Mouse (Mus musculus): Measurements from ENCODE around the gene Lag3. TPM values are rescaled to one million over a fixed set of nuclear protein-coding genes. Genes with fewer than 3 reads are reported as not detected.

Gene Lag3
- polyA plus RNA-seq, 1 experiment from 2014 or later: 0.93 TPM

GRCm38 (mm10) chr6:124933127-124933526, 21.6 kb upstream of the Lag3 start:
- Histone ChIP-seq H3K4me2 (replicated peaks; ENCODE audit: low read depth) (no peak overlapping the region), H3K27me3 (ENCODE audit: control insufficient read depth, insufficient read depth, low read length) (no peaks in the 10 kb centered on the region), H3K36me3 (ENCODE audit: control insufficient read depth, insufficient read depth, low read length) (peaks cover 17% of the 10 kb centered on the region), H3K4me3 (ENCODE audit: low read depth, low read length) (no peak overlapping the region), H3K4me1 (replicated peaks; ENCODE audit: control insufficient read depth, insufficient read depth) (peaks cover 5% of the 10 kb centered on the region; the same call in 1 of the 2 replicates), H3K9ac (ENCODE audit: low read length) (no peak overlapping the region), H3K9me3 (ENCODE audit: control insufficient read depth, low read length) (no peaks in the 10 kb centered on the region), H3K27ac (replicated peaks) (no peak overlapping the region)
- 77% methylated on average over 3 of the region's 3 CpGs for WGBS
- DNase-seq (ENCODE audit: low spot score) (no peak), ATAC-seq (ENCODE audit: low FRiP score, low TSS enrichment) (no peak)
- TF ChIP-seq CTCF (IDR thresholded peaks at IDR 0.05; ENCODE audit: low read depth): peak; percentile 21; the same call in 1 of the 2 replicates
- no peak for TF ChIP-seq EP300 (optimal IDR thresholded peaks at IDR 0.05)

GRCm38 (mm10) chr6:124932314-124932695, 20.8 kb upstream of the Lag3 start:
- Histone ChIP-seq H3K36me3 (ENCODE audit: control insufficient read depth, insufficient read depth, low read length) (peaks cover 17% of the 10 kb centered on the region), H3K27me3 (ENCODE audit: control insufficient read depth, insufficient read depth, low read length) (no peaks in the 10 kb centered on the region), H3K4me2 (replicated peaks; ENCODE audit: low read depth) (peak overlapping the region; percentile 65), H3K9me3 (ENCODE audit: control insufficient read depth, low read length) (no peaks in the 10 kb centered on the region), H3K27ac (replicated peaks) (peak overlapping the region; percentile 98), H3K9ac (ENCODE audit: low read length) (peak overlapping the region; percentile 93), H3K4me3 (ENCODE audit: low read depth, low read length) (peak overlapping the region; percentile 91), H3K4me1 (replicated peaks; ENCODE audit: control insufficient read depth, insufficient read depth) (peaks cover 5% of the 10 kb centered on the region; the same call in 1 of the 2 replicates)
- TF ChIP-seq CTCF (IDR thresholded peaks at IDR 0.05; ENCODE audit: low read depth) (no peak), EP300 (optimal IDR thresholded peaks at IDR 0.05) (no peak)
- no peak for DNase-seq (ENCODE audit: low spot score)
- no peak for ATAC-seq (ENCODE audit: low FRiP score, low TSS enrichment)
- 32% methylated on average over 12 of the region's 12 CpGs for WGBS

GRCm38 (mm10) chr6:124931525-124932313, 20.2 kb upstream of the Lag3 start:
- under 1% methylated on average over 48 of the region's 48 CpGs for WGBS
- Histone ChIP-seq H3K9me3 (ENCODE audit: control insufficient read depth, low read length) (no peaks in the 10 kb centered on the region), H3K27ac (replicated peaks) (peak overlapping the region; percentile 98), H3K9ac (ENCODE audit: low read length) (peak overlapping the region; percentile 93), H3K36me3 (ENCODE audit: control insufficient read depth, insufficient read depth, low read length) (peaks cover 16% of the 10 kb centered on the region), H3K4me3 (ENCODE audit: low read depth, low read length) (peak overlapping the region; percentile 91), H3K27me3 (ENCODE audit: control insufficient read depth, insufficient read depth, low read length) (no peaks in the 10 kb centered on the region), H3K4me1 (replicated peaks; ENCODE audit: control insufficient read depth, insufficient read depth) (peaks cover 5% of the 10 kb centered on the region; the same call in 1 of the 2 replicates), H3K4me2 (replicated peaks; ENCODE audit: low read depth) (peak overlapping the region; percentile 65)
- DNase-seq (ENCODE audit: low spot score) (peak; percentile 60), ATAC-seq (ENCODE audit: low FRiP score, low TSS enrichment) (peak; percentile 1; the same call in 1 of the 2 replicates)
- TF ChIP-seq EP300 (optimal IDR thresholded peaks at IDR 0.05) (no peak), CTCF (IDR thresholded peaks at IDR 0.05; ENCODE audit: low read depth) (peak; percentile 69)

- H3K27me3 ChIP-seq (ENCODE audit: control insufficient read depth, insufficient read depth, low read length): no peaks in the 10 kb centered on the region
- H3K4me1 ChIP-seq (replicated peaks; ENCODE audit: control insufficient read depth, insufficient read depth): peaks cover 5% of the 10 kb centered on the region; the same call in 1 of the 2 replicates
- ATAC-seq (ENCODE audit: low FRiP score, low TSS enrichment) (peak; percentile 96), DNase-seq (ENCODE audit: low spot score) (peak; percentile 99)
- H3K4me3 ChIP-seq (ENCODE audit: low read depth, low read length): peak within 1 kb of the TSS; percentile 91
- peak within 1 kb of the TSS; percentile 65 for H3K4me2 ChIP-seq (replicated peaks; ENCODE audit: low read depth)
- peak within 1 kb of the TSS; percentile 98 for H3K27ac ChIP-seq (replicated peaks)
- no peaks in the 10 kb centered on the region for H3K9me3 ChIP-seq (ENCODE audit: control insufficient read depth, low read length)
- peak within 1 kb of the TSS; percentile 93 for H3K9ac ChIP-seq (ENCODE audit: low read length)
- peak; percentile 100 for TF ChIP-seq CTCF (IDR thresholded peaks at IDR 0.05; ENCODE audit: low read depth)
- no peak for TF ChIP-seq EP300 (optimal IDR thresholded peaks at IDR 0.05)
- H3K36me3 ChIP-seq (ENCODE audit: control insufficient read depth, insufficient read depth, low read length): peaks cover 9% of the 10 kb centered on the region
- 1% methylated on average over 41 of the region's 64 CpGs for WGBS
Measured at GRCm38 (mm10) chr6:124930754-124931524, 19.4 kb upstream of the Lag3 start, which contains the start of gene Mlf2. Gene Mlf2, plus strand, starts transcription at chr6:124931386.

- Histone ChIP-seq H3K36me3 (ENCODE audit: control insufficient read depth, insufficient read depth, low read length) (peaks cover 9% of the 10 kb centered on the region), H3K9ac (ENCODE audit: low read length) (no peak overlapping the region), H3K27ac (replicated peaks) (peak overlapping the region; percentile 98), H3K4me2 (replicated peaks; ENCODE audit: low read depth) (peak overlapping the region; percentile 13), H3K4me1 (replicated peaks; ENCODE audit: control insufficient read depth, insufficient read depth) (peaks cover 5% of the 10 kb centered on the region; the same call in 1 of the 2 replicates), H3K4me3 (ENCODE audit: low read depth, low read length) (no peak overlapping the region; the same call in 1 of the 2 replicates), H3K27me3 (ENCODE audit: control insufficient read depth, insufficient read depth, low read length) (no peaks in the 10 kb centered on the region), H3K9me3 (ENCODE audit: control insufficient read depth, low read length) (no peaks in the 10 kb centered on the region)
- DNase-seq (ENCODE audit: low spot score) (no peak), ATAC-seq (ENCODE audit: low FRiP score, low TSS enrichment) (no peak)
- TF ChIP-seq EP300 (optimal IDR thresholded peaks at IDR 0.05) (no peak), CTCF (IDR thresholded peaks at IDR 0.05; ENCODE audit: low read depth) (no peak)
- WGBS: 12% methylated on average over 1 of the region's 1 CpGs
Measured at GRCm38 (mm10) chr6:124930231-124930630, 18.7 kb upstream of the Lag3 start.
